Mouse (Mus musculus) liver, adult 2 months (tissue): ENCODE results near the gene Ptprn. TPM values are rescaled to one million over a fixed set of nuclear protein-coding genes. Genes with fewer than 3 reads are reported as not detected.
A peak's percentile ranks its signal among the peaks of the same experiment; 100 is the strongest.

Source experiments
- DNase-seq: peaks from one replicate; pipeline ENCODE4 v3.0.0-alpha.2; 2011; ENCODE audit warnings: low read depth, low spot score; ENCODE audit errors: extremely low read depth
- H3K27ac ChIP-seq: fragments of 200-500 bp; replicated peaks from 2 replicates; pipeline ENCODE4 v1.5.1; 2012; ENCODE audit warnings: low read depth, mild to moderate bottlenecking, control low read depth, inconsistent platforms, low read length; ENCODE audit not compliant: insufficient read depth
- H3K27me3 ChIP-seq: fragments of 200-500 bp; 2 replicates; pipeline ENCODE4 v1.6.1; 2012; ENCODE audit warnings: mild to moderate bottlenecking, moderate library complexity, low read length, inconsistent platforms; ENCODE audit not compliant: control insufficient read depth, insufficient read depth
- H3K36me3 ChIP-seq: fragments of 200-500 bp; 2 replicates; pipeline ENCODE4 v1.6.1; 2012; ENCODE audit warnings: low read length, inconsistent platforms; ENCODE audit not compliant: control insufficient read depth, insufficient read depth
- H3K4me1 ChIP-seq: fragments of 200-500 bp; 2 replicates; pipeline ENCODE4 v1.6.1; 2011; ENCODE audit warnings: low read length; ENCODE audit not compliant: control insufficient read depth, insufficient read depth
- H3K4me3 ChIP-seq: fragments of 200-500 bp; 2 replicates; pipeline ENCODE4 v1.5.1; 2011; ENCODE audit warnings: low read depth, mild to moderate bottlenecking, control low read depth, low read length, moderate library complexity; ENCODE audit not compliant: insufficient read depth
- H3K79me2 ChIP-seq: fragments of 200-500 bp; 2 replicates; pipeline ENCODE4 v1.6.1; 2012; ENCODE audit warnings: inconsistent platforms, mild to moderate bottlenecking, low read length, moderate library complexity; ENCODE audit not compliant: control insufficient read depth, insufficient read depth
- H3K9ac ChIP-seq: fragments of 200-500 bp; 2 replicates; pipeline ENCODE4 v1.6.1; 2012; ENCODE audit warnings: low read depth, mild to moderate bottlenecking, control low read depth, inconsistent platforms, low read length
- CTCF ChIP-seq: fragments of 200-500 bp; IDR thresholded peaks from 2 replicates; pipeline ENCODE4 v1.5.1; 2011; ENCODE audit warnings: low read depth, low read length, control low read depth
- POLR2A ChIP-seq: fragments of 200-500 bp; IDR thresholded peaks from 2 replicates; pipeline ENCODE4 v1.6.1; 2011; ENCODE audit warnings: low read length, control low read depth; ENCODE audit not compliant: insufficient read depth; ENCODE audit errors: extremely low read depth
- WGBS: fragments of 180-500 bp; shearing (Covaris S2); methylation state at CpG from one replicate; pipeline ENCODE4 v1.1.7; 2018; 5-methylcytosine and 5-hydroxymethylcytosine counted together
- polyA plus RNA-seq: library from polyadenylated mRNA; depleted of rRNA; stranded (reverse); fragments of >200 nt; gene quantifications from 2 replicates; pipeline ENCODE4 v1.2.3, GENCODE M21; 2012
- total RNA-seq: library from RNA; depleted of rRNA; stranded (reverse); fragments of >200 nt; gene quantifications from 2 replicates; pipeline ENCODE4 v1.2.3, GENCODE M21; 2014

Ptprn gene
- total and polyA plus RNA-seq, 2 experiments = under 0.01 TPM; not detected in 1

DNA sequence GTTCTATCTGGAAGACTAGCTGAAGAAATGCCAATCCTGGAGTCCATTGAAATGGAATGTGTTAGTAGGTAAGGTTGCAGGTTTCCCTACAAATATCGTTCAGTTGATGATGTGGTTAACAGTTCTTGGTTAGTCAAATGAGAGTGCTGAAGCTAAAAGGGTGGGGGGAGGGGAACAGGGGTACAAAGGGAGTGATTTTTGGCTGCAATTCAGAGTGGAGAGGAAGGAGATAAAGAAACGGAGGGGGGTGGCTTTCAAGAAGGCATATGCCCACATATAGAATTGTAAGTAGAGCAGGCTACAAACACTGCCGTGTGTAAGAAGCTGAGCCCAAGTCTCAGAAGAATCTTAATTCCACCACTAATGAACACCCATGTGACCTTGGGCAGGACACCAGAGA lies 38.8 kb downstream of the Ptprn start:
- TF ChIP-seq POLR2A = no peak
- no peak for TF ChIP-seq CTCF
- no peaks in the 10 kb centered on the region for H3K36me3 ChIP-seq
- no peaks in the 10 kb centered on the region for H3K27me3 ChIP-seq
- DNase-seq = no peak
- 61% methylated on average over 3 of the region's 3 CpGs for WGBS
- H3K9ac ChIP-seq = no peak overlapping the region
- no peak overlapping the region for H3K27ac ChIP-seq
- peaks cover 5% of the 10 kb centered on the region for H3K4me1 ChIP-seq
- H3K4me3 ChIP-seq = no peak overlapping the region
- H3K79me2 ChIP-seq = no peaks in the 10 kb centered on the region

DNA sequence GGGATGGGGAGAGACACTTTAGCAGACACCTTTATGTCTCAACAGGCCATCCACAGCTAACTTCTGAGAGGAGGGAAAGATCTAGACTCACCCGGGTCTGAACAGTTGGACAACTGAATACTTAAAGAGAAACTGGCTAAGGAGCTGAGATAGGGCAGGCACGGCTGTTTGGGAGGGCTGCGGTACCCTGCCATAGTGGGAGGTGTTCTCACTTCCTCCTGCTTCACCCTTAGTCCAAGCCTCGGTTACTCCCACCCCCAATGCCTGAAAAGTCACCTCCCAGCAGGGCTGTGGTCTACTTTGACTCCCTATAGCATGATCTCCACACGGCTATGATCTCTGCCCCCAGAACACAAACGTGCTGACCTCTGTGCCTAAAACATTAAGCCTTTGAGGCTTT lies 40.8 kb downstream of the Ptprn start:
- TF ChIP-seq CTCF = no peak
- no peak for TF ChIP-seq POLR2A
- no peak overlapping the region for H3K27ac ChIP-seq
- H3K9ac ChIP-seq = no peak overlapping the region
- H3K36me3 ChIP-seq = no peaks in the 10 kb centered on the region
- 66% methylated on average over 6 of the region's 6 CpGs for WGBS
- H3K4me3 ChIP-seq = no peak overlapping the region
- H3K79me2 ChIP-seq = peaks cover 4% of the 10 kb centered on the region; the same call in 1 of the 2 replicates
- H3K4me1 ChIP-seq = peaks cover 7% of the 10 kb centered on the region
- no peaks in the 10 kb centered on the region for H3K27me3 ChIP-seq
- no peak for DNase-seq

DNA sequence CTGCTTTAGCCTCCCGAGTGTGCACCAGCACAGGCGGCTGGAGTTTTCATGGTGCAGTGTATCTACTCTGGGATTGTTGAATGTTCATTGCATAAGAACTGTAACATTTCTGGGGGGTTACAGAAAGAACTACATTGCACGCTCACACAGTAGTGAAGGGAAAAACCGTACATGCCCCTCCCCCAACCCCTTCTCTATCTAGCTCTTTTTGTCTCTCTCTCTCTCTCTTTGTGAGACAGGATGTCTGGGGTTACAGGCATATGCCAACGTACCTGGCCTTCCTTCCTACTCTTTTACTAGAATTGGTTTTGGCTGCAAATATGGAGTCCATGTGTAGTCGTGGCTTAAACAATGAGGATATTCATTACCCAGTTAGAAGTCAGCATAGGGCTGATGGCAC lies 41.4 kb downstream of the Ptprn start:
- no peaks in the 10 kb centered on the region for H3K27me3 ChIP-seq
- no peak overlapping the region for H3K27ac ChIP-seq
- H3K36me3 ChIP-seq = no peaks in the 10 kb centered on the region
- no peak overlapping the region for H3K4me3 ChIP-seq
- no peak overlapping the region for H3K9ac ChIP-seq
- DNase-seq = no peak
- peaks cover 6% of the 10 kb centered on the region; the same call in 1 of the 2 replicates for H3K79me2 ChIP-seq
- peaks cover 7% of the 10 kb centered on the region for H3K4me1 ChIP-seq
- WGBS = 79% methylated on average over 6 of the region's 6 CpGs
- TF ChIP-seq POLR2A (no peak), CTCF (no peak)

DNA sequence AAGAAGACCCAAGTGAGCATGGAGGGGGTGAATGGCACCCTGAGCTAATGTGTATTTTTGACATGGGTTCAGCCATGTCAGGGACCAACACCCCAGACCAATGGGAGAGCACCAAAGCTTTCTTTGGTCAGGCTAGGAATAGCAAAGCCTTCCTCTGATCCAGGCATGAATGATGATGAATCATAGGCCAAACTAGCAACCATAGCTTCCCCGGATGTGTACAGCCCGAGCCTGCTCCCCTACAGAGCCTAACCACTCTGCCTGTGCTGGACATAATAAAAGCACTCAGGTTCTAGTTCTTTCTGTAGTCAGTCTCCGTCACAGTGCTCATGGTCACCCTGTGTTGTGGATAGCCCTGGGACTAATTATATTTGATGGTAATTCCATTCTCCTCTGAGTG lies 42.8 kb downstream of the Ptprn start:
- Histone ChIP-seq H3K27ac (no peak overlapping the region), H3K27me3 (no peaks in the 10 kb centered on the region), H3K36me3 (no peaks in the 10 kb centered on the region), H3K4me1 (peaks cover 15% of the 10 kb centered on the region), H3K4me3 (no peak overlapping the region), H3K79me2 (peaks cover 6% of the 10 kb centered on the region; the same call in 1 of the 2 replicates), H3K9ac (no peak overlapping the region)
- no peak for TF ChIP-seq CTCF
- TF ChIP-seq POLR2A = no peak
- WGBS = 91% methylated on average over 3 of the region's 3 CpGs
- no peak for DNase-seq

DNA sequence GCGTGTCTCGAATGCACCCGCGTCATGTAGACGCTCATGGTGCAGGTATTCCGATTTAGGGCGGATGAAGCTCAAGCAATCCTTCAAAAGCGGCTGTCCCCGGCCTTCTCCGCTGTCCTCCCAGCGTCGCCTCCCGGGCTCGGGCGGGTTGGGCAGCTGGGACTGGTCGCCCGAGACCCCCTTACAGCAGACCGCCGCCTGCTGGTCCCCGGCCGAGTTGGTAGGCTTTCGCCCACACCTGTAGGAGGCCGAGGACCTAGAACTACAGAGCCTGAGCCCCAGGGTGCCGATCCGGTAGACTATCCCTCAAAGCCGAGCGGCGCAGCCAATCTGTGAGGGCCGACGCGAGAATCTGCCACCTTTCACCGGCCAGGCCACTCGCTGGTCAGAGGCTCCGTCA lies 44.8 kb downstream of the Ptprn start, which contains the start of gene Tuba4a:
Tuba4a (minus strand) TSS at position 335 of the 400 bp plus-strand sequence.
- Histone ChIP-seq H3K27me3 (no peaks in the 10 kb centered on the region), H3K4me3 (peak within 1 kb of the TSS; percentile 90), H3K27ac (peak within 1 kb of the TSS; percentile 93), H3K9ac (peak within 1 kb of the TSS; percentile 93), H3K36me3 (peaks cover 10% of the 10 kb centered on the region; the same call in 1 of the 2 replicates), H3K4me1 (peaks cover 29% of the 10 kb centered on the region), H3K79me2 (peaks cover 6% of the 10 kb centered on the region; the same call in 1 of the 2 replicates)
- TF ChIP-seq CTCF (no peak), POLR2A (no peak)
- WGBS = 2% methylated on average over 34 of the region's 34 CpGs
- no peak for DNase-seq

DNA sequence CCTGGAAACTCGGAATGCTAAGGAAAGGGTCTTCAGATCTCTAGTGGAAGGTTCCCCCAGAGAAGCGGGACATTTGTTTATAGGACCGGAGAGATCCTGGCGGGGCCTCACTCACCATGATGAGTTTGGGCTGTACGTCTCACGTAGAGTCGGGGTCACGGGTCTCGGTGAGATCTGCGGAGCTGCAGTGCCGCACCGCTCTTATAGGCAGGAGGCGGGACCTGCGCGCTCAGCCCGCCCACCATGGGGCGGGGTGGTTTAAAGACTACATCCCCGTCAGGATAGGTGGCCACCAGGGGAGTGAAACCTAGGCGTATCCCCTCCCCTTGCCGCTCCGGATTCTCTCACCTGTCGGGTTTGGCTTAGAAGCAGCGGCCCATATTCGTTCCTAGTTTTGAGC lies 45.2 kb downstream of the Ptprn start:
- no peaks in the 10 kb centered on the region for H3K27me3 ChIP-seq
- under 1% methylated on average over 24 of the region's 24 CpGs for WGBS
- peak overlapping the region; percentile 90 for H3K4me3 ChIP-seq
- peak overlapping the region; percentile 93 for H3K9ac ChIP-seq
- H3K4me1 ChIP-seq = peaks cover 32% of the 10 kb centered on the region
- H3K27ac ChIP-seq = peak overlapping the region; percentile 93
- peaks cover 6% of the 10 kb centered on the region; the same call in 1 of the 2 replicates for H3K79me2 ChIP-seq
- H3K36me3 ChIP-seq = peaks cover 11% of the 10 kb centered on the region; the same call in 1 of the 2 replicates
- TF ChIP-seq POLR2A = peak; percentile 99
- peak; percentile 26 for TF ChIP-seq CTCF
- DNase-seq = peak; percentile 88
